Mouse (Mus musculus) thymus, adult 2 months (tissue): ENCODE measurements around the gene Atg16l2.

Experiments used
- CTCF ChIP-seq: fragments of 200-500 bp; IDR thresholded peaks from 2 replicates; pipeline ENCODE4 v1.5.1; 2012; ENCODE audit warnings: mild to moderate bottlenecking, control low read depth, low read length, moderate library complexity, borderline replicate concordance; ENCODE audit not compliant: control insufficient read depth, poor library complexity, insufficient read depth; ENCODE audit errors: extremely low read depth
- POLR2A ChIP-seq: fragments of 200-500 bp; IDR thresholded peaks from 2 replicates; pipeline ENCODE4 v1.6.1; 2012; ENCODE audit warnings: mild to moderate bottlenecking, low read length, control low read depth, moderate library complexity; ENCODE audit not compliant: control insufficient read depth, poor library complexity, insufficient read depth; ENCODE audit errors: extremely low read depth

GRCm38 (mm10) chr7:101248760-101249159, 53.3 kb downstream of the Atg16l2 start:
- no peak for TF ChIP-seq POLR2A
- no peak for TF ChIP-seq CTCF
